Mouse (Mus musculus): ENCODE measurements around the gene Isy1. TPM values are rescaled to one million over a fixed set of nuclear protein-coding genes. Genes with fewer than 3 reads are reported as not detected.

Gene Isy1
- polyA plus RNA-seq, 1 experiment from 2014 or later: 81.0 TPM

DNA sequence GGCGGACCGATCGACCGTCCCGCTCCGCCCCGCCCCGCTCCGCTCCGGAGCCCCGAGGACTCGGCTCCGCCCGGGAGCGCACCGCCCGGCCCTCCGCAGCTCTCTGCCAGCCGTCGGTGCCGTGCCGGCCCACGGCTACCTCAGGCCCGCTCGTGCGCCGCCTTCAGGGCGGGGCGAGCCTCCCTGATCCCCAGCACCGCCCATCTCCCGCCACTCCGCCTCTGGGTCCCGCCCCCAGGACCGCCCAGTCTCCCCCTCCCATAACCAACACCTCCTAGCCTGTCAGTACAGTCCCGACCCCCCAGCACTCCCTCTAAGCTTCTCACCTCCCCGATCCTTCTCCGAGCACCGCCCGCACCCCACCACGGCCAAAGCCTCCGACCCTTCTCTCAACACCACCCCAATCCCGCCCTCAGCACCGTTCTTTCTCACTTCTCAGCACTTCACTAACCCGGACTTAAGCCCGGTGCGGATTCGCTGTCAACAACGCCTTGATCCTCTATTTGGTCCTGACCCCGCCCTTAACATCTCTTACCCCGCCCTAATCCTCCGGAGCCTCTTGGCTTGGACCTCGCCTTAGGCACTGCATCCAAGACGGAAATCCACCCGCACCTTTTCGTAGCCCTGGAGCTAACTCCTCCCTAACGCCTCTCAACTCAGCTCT lies 26.8 kb downstream of the Isy1 start, which contains the start of gene Rab43:
Gene Rab43 (minus strand): TSS at position 490 of the 664 bp plus-strand sequence.
- no peak within 1 kb of the TSS for H3K27ac ChIP-seq (replicated peaks; ENCODE audit: low read depth, low read length)
- DNase-seq (ENCODE audit: low spot score): peak; percentile 90

DNA sequence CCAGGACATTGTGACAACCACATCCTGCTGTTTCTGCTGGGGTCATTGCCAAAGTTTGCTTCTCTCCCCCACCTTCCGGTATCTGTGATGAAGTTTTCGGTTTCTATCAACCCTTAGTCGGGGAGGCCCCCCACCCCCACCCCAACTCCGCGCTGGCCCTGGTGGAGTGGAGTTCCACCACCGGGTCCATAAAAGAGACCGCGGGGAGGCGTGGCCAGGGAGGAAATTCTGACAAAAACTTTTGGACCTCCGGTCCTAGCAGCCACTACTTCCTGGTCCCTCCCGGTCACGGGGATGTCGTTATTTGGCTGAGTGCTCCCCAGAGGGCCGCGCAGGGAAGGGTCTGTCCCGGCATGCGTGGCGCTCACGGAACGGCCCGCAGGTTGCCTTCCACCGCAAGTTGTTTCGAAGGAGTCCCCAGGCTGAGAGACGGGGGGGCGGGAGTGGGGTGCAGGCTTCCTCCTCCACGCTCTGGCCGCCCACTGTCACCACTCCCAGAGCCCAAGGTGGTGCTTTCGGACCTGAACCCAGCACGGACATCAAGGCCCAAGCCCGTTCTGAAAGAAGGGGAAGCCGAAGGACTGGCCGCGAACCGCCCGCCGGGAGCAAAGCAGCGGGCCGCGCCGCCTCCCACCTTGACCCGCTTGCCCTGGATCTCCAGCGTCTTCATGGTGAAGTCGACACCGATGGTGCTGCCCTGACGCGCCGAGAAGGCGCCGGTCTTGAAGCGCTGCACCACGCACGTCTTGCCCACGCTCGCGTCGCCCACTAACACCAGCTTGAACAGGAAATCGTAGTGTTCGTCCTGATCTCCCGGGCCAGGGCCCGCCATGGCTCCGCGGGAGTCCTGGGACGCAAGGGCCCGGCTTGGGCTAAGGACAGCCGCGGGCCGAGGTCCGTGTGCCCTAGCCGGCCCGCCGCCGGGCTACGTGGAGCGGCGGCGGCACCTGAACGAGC lies 27.6 kb downstream of the Isy1 start:
- DNase-seq (ENCODE audit: low spot score): peak; percentile 38
- Histone ChIP-seq H3K4me1 (ENCODE audit: control insufficient read depth, insufficient read depth, low read length) (no peaks in the 10 kb centered on the region), H3K4me3 (ENCODE audit: low read depth, low read length) (peak overlapping the region; percentile 70), H3K9ac (replicated peaks; ENCODE audit: low read length) (peak overlapping the region; percentile 73), H3K36me3 (replicated peaks; ENCODE audit: control insufficient read depth, insufficient read depth, low read depth, low read length) (peaks cover 2% of the 10 kb centered on the region; the same call in 1 of the 2 replicates), H3K9me3 (replicated peaks; ENCODE audit: control insufficient read depth, low read length) (no peaks in the 10 kb centered on the region), H3K27ac (replicated peaks; ENCODE audit: low read depth, low read length) (no peak overlapping the region), H3K27me3 (ENCODE audit: control insufficient read depth, insufficient read depth, low read length) (no peaks in the 10 kb centered on the region), H3K4me2 (ENCODE audit: low read depth, low read length) (peak overlapping the region; percentile 97)
- under 1% methylated on average over 77 of the region's 77 CpGs for WGBS
- ATAC-seq (replicated peaks; ENCODE audit: insufficient number of reproducible peaks, low FRiP score, low TSS enrichment, low read depth): peak; percentile 48; the same call in 1 of the 2 replicates

More for the DNA sequence above, 26.8 kb downstream of the Isy1 start, which contains the start of gene Rab43:
- Histone ChIP-seq H3K9ac (replicated peaks; ENCODE audit: low read length) (peak within 1 kb of the TSS; percentile 73), H3K27me3 (ENCODE audit: control insufficient read depth, insufficient read depth, low read length) (no peaks in the 10 kb centered on the region), H3K4me3 (ENCODE audit: low read depth, low read length) (peak within 1 kb of the TSS; percentile 70), H3K4me1 (ENCODE audit: control insufficient read depth, insufficient read depth, low read length) (no peaks in the 10 kb centered on the region), H3K36me3 (replicated peaks; ENCODE audit: control insufficient read depth, insufficient read depth, low read depth, low read length) (peaks cover 2% of the 10 kb centered on the region; the same call in 1 of the 2 replicates), H3K4me2 (ENCODE audit: low read depth, low read length) (peak within 1 kb of the TSS; percentile 97), H3K9me3 (replicated peaks; ENCODE audit: control insufficient read depth, low read length) (no peaks in the 10 kb centered on the region)
- ATAC-seq (replicated peaks; ENCODE audit: insufficient number of reproducible peaks, low FRiP score, low TSS enrichment, low read depth): peak; percentile 96
- under 1% methylated on average over 50 of the region's 56 CpGs for WGBS

GRCm38 (mm10) chr6:87810311-87810710 lies 28.3 kb downstream of the Isy1 start:
- H3K9ac ChIP-seq (replicated peaks; ENCODE audit: low read length): no peak overlapping the region; the same call in 1 of the 2 replicates
- WGBS: 37% methylated on average over 6 of the region's 6 CpGs
- no peaks in the 10 kb centered on the region for H3K27me3 ChIP-seq (ENCODE audit: control insufficient read depth, insufficient read depth, low read length)
- H3K27ac ChIP-seq (replicated peaks; ENCODE audit: low read depth, low read length): no peak overlapping the region
- peak overlapping the region; percentile 70 for H3K4me3 ChIP-seq (ENCODE audit: low read depth, low read length)
- H3K9me3 ChIP-seq (replicated peaks; ENCODE audit: control insufficient read depth, low read length): no peaks in the 10 kb centered on the region
- H3K4me1 ChIP-seq (ENCODE audit: control insufficient read depth, insufficient read depth, low read length): no peaks in the 10 kb centered on the region
- ATAC-seq (replicated peaks; ENCODE audit: insufficient number of reproducible peaks, low FRiP score, low TSS enrichment, low read depth): no peak
- no peak for DNase-seq (ENCODE audit: low spot score)
- no peaks in the 10 kb centered on the region for H3K36me3 ChIP-seq (replicated peaks; ENCODE audit: control insufficient read depth, insufficient read depth, low read depth, low read length)
- H3K4me2 ChIP-seq (ENCODE audit: low read depth, low read length): peak overlapping the region; percentile 97

DNA sequence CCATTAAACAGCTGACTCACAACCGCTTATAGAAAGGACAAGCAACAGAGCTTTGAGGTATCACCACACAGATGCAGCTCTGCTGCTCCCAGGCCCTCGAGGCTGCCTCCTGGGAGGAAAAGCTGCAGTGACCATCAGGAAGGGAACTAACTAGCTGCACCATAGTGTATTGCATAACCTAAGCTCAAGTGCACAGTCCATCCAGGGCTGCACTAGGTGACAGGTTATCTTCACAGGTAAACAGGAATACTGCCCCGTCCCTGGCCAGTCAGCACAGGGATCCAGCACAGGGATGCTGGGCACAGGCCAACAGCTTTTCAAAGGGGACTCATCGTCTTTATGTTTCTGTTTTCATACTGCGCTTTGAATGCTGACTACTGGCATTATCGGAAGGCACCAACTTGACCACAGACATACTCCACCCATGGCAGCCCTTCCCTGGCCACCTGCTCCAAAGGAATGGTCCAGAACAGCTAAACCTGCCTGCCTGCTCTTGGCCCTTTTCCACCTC lies 28.9 kb downstream of the Isy1 start:
- DNase-seq (ENCODE audit: low spot score) (no peak), ATAC-seq (replicated peaks; ENCODE audit: insufficient number of reproducible peaks, low FRiP score, low TSS enrichment, low read depth) (no peak)
- Histone ChIP-seq H3K27ac (replicated peaks; ENCODE audit: low read depth, low read length) (no peak overlapping the region), H3K27me3 (ENCODE audit: control insufficient read depth, insufficient read depth, low read length) (no peaks in the 10 kb centered on the region), H3K4me2 (ENCODE audit: low read depth, low read length) (no peak overlapping the region), H3K9ac (replicated peaks; ENCODE audit: low read length) (no peak overlapping the region), H3K4me3 (ENCODE audit: low read depth, low read length) (no peak overlapping the region), H3K4me1 (ENCODE audit: control insufficient read depth, insufficient read depth, low read length) (no peaks in the 10 kb centered on the region), H3K9me3 (replicated peaks; ENCODE audit: control insufficient read depth, low read length) (no peaks in the 10 kb centered on the region), H3K36me3 (replicated peaks; ENCODE audit: control insufficient read depth, insufficient read depth, low read depth, low read length) (no peaks in the 10 kb centered on the region)
- WGBS: 94% methylated on average over 6 of the region's 6 CpGs

DNA sequence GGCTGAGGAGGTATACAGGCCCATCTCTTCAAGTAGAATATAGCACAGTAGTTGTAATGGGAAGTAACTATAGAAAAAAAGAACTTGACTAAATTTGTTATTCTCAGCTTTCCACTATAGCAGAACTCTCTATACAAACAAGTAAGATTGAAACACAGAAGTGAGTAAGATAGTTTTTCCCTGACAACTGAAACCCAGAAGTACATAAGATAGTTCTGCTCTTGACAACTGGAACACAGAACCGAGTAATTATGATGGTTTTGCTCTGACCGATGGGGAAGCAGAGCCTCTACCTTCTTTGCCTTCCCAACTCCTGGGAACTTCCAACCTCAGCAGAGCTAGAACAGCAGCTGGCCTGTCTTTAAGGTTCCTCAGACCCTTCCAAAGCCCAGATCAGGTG lies 29.5 kb downstream of the Isy1 start:
- Histone ChIP-seq H3K9me3 (replicated peaks; ENCODE audit: control insufficient read depth, low read length) (no peaks in the 10 kb centered on the region), H3K36me3 (replicated peaks; ENCODE audit: control insufficient read depth, insufficient read depth, low read depth, low read length) (no peaks in the 10 kb centered on the region), H3K9ac (replicated peaks; ENCODE audit: low read length) (no peak overlapping the region), H3K4me2 (ENCODE audit: low read depth, low read length) (no peak overlapping the region), H3K4me1 (ENCODE audit: control insufficient read depth, insufficient read depth, low read length) (no peaks in the 10 kb centered on the region), H3K27ac (replicated peaks; ENCODE audit: low read depth, low read length) (no peak overlapping the region), H3K4me3 (ENCODE audit: low read depth, low read length) (no peak overlapping the region), H3K27me3 (ENCODE audit: control insufficient read depth, insufficient read depth, low read length) (no peaks in the 10 kb centered on the region)
- DNase-seq (ENCODE audit: low spot score) (no peak), ATAC-seq (replicated peaks; ENCODE audit: insufficient number of reproducible peaks, low FRiP score, low TSS enrichment, low read depth) (no peak)
- 84% methylated on average over 2 of the region's 2 CpGs for WGBS

DNA sequence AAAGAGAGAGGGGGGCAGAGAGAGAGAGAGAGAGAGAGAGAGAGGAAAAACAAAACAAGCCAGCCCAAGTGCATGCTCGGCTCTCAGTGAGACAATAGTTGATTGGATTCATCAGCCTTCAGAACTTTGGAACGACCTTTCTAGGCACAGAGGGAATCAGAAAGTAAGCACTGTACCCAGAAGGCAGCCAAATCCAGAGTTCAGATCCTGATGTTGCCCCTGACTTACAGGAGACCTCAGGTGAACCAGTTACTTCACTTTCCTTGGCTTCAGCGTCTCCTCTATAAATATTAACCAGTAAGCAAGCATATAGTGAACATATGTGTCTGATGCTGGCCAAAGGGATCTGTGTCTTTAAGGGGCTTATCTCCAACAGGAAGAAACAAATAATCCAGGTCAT lies 30.1 kb downstream of the Isy1 start:
- no peaks in the 10 kb centered on the region for H3K27me3 ChIP-seq (ENCODE audit: control insufficient read depth, insufficient read depth, low read length)
- no peak overlapping the region for H3K4me3 ChIP-seq (ENCODE audit: low read depth, low read length)
- no peak overlapping the region for H3K27ac ChIP-seq (replicated peaks; ENCODE audit: low read depth, low read length)
- WGBS: 67% methylated on average over 3 of the region's 3 CpGs
- no peak overlapping the region for H3K9ac ChIP-seq (replicated peaks; ENCODE audit: low read length)
- no peaks in the 10 kb centered on the region for H3K4me1 ChIP-seq (ENCODE audit: control insufficient read depth, insufficient read depth, low read length)
- no peak for DNase-seq (ENCODE audit: low spot score)
- H3K9me3 ChIP-seq (replicated peaks; ENCODE audit: control insufficient read depth, low read length): no peaks in the 10 kb centered on the region
- no peak for ATAC-seq (replicated peaks; ENCODE audit: insufficient number of reproducible peaks, low FRiP score, low TSS enrichment, low read depth)
- no peak overlapping the region for H3K4me2 ChIP-seq (ENCODE audit: low read depth, low read length)
- no peaks in the 10 kb centered on the region for H3K36me3 ChIP-seq (replicated peaks; ENCODE audit: control insufficient read depth, insufficient read depth, low read depth, low read length)

DNA sequence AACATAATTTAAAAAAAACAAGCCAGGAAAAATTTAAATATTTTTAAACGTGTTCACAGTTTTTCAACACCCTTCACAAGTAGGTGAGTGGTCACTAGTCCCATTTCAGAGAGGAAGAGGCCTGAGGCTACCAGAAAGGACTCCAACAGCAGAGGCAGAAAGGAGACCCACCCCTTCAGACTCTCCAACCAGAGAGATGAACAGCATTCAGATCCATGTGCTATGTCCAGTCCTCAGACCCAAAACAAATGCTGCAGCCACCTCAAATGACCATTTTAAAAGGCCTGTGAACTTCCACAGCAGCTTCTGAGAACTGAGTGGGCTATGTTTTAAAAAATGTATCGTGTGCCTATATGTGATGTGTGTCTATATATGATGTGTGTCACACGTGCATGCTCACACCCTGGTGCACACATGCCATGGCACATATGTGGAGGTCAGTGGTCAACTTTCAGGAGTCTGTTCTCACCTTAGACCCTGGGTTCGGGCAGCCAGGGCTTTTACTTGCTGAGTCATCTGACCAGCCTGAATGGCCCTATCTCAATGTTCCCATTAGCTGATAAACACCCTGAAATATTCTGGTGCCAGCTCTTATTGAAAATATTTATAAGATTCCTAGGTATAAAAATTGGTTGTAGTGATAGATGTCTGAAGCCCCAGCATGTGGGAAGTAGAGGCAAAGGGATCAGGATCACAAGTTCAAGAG lies 30.7 kb downstream of the Isy1 start:
- WGBS: 81% methylated on average over 4 of the region's 4 CpGs
- no peaks in the 10 kb centered on the region for H3K36me3 ChIP-seq (replicated peaks; ENCODE audit: control insufficient read depth, insufficient read depth, low read depth, low read length)
- no peaks in the 10 kb centered on the region for H3K27me3 ChIP-seq (ENCODE audit: control insufficient read depth, insufficient read depth, low read length)

More for the DNA sequence above, 30.7 kb downstream of the Isy1 start:
- H3K27ac ChIP-seq (replicated peaks; ENCODE audit: low read depth, low read length): no peak overlapping the region
- no peak overlapping the region for H3K4me2 ChIP-seq (ENCODE audit: low read depth, low read length)
- DNase-seq (ENCODE audit: low spot score) (no peak), ATAC-seq (replicated peaks; ENCODE audit: insufficient number of reproducible peaks, low FRiP score, low TSS enrichment, low read depth) (no peak)
- no peaks in the 10 kb centered on the region for H3K9me3 ChIP-seq (replicated peaks; ENCODE audit: control insufficient read depth, low read length)
- no peak overlapping the region for H3K9ac ChIP-seq (replicated peaks; ENCODE audit: low read length)
- no peaks in the 10 kb centered on the region for H3K4me1 ChIP-seq (ENCODE audit: control insufficient read depth, insufficient read depth, low read length)
- no peak overlapping the region for H3K4me3 ChIP-seq (ENCODE audit: low read depth, low read length)

Measured in embryonic facial prominence, embryonic 11.5 days (tissue).